Mouse (Mus musculus) heart, adult 8-10 months (tissue): ENCODE measurements around the gene Gm8871. TPM values are rescaled to one million over a fixed set of nuclear protein-coding genes. Genes with fewer than 3 reads are reported as not detected.
"Not testable (repeated sequence)": the region's sequence is repeated elsewhere in the genome, so short reads cannot be mapped to it uniquely, and the experiment has no call there.

Source experiments
- DNase-seq: peaks from one replicate; pipeline ENCODE4 v3.0.0; 2022; ENCODE audit warnings: low spot score
- total RNA-seq, 4 experiments: library from RNA; stranded (reverse); gene quantifications; 2 replicates each; pipeline ENCODE4 v1.2.4; 2022

Gm8871 gene
- total RNA-seq: not detected

DNA sequence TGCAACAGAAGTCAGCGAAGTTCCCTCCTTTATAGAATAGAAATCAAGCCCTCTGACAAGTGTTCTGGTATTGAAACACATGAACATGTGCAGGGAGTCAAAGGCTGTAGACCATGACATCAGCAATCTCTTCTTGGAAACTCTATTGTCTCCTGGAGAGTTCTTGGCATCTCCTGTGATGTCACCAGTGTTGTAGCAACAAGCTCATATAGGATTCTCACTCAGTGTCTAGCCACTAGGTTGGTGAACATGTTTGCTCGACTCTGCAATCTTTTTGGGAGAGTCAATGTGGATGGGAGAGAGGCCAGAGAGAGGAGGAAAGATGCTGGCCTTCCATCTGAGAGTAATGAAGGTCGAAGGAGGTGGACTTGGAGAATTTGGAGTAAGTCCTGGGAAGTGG, at the start of gene Gm8871, which contains the start of gene Gm8857:
TSS of gene Gm8871 (plus strand) at position 301 of the 400 bp plus-strand sequence.
TSS of gene Gm8857 (plus strand) at position 303 of the 400 bp plus-strand sequence.
- not testable (repeated sequence) for DNase-seq

DNA sequence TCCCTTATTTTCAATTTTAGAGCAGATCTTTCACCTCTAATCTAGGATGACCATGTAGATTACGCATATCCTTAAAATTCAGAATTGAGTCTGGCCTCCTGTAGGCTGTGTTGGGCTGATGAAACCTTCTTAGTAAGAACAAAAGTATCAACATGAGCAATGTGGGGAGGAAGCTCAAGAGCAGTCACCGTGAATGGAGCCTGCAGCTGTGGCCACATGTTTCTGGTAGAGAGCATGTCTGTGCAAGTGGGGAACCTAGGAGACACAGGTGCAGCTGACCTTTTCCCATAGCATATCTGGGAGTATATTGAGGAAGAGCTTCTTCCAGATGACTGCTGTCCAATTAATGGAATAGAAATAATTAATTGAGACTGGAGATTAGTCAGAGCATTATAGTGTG, 5.9 kb downstream of the Gm8871 start:
- DNase-seq: not testable (repeated sequence)

DNA sequence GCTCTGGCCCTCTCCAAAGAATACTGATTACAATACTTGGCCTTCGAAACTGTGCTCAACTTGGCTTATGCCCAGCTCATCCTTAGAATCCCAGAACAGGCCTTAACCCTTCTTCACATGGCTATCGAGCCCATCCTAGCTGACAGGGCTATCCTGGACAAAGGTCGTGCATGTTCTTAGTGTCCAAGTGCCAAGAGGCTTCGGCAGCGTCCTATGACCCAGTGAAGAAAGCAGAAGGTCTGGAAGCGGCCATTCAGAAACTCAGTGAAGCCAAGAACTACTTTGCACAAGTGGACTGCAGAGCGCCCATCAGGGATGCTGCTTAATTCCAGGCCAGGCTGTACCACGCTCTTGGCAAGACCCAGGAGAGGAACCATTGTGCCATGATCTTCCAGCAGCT, 10.5 kb downstream of the Gm8871 start:
- DNase-seq: not testable (repeated sequence)

Other genes with a start within 250 kb of the Gm8871 start
- gene Gm8857, start within 50 bp of the Gm8871 start, total RNA-seq: not detected
- gene Gm8879, start 179.8 kb downstream of the Gm8871 start, total RNA-seq: not detected
- gene Gm5861, start 235.3 kb downstream of the Gm8871 start, total RNA-seq: not detected